Mouse (Mus musculus): Measurements from ENCODE around the gene Hmgcs2. TPM values are rescaled to one million over a fixed set of nuclear protein-coding genes. Genes with fewer than 3 reads are reported as not detected.

Gene Hmgcs2
- polyA plus RNA-seq, 1 experiment from 2014 or later: 26.8 TPM

Other genes with a start within 250 kb of the Hmgcs2 start
- not detected in 2 replicates for gene Adam30, start 119.8 kb upstream of the Hmgcs2 start, polyA plus RNA-seq (2014; fragmentation: Nextera tagmentation; extraction: Ambion mirVana)
- not detected in 2 replicates for gene Reg4, start 58.3 kb upstream of the Hmgcs2 start, polyA plus RNA-seq (2014; fragmentation: Nextera tagmentation; extraction: Ambion mirVana)
- 160 and 173 TPM in 2 replicates for gene Phgdh, start 59.6 kb downstream of the Hmgcs2 start, polyA plus RNA-seq (2014; fragmentation: Nextera tagmentation; extraction: Ambion mirVana)
- 20.6 and 21.5 TPM in 2 replicates for gene Zfp697, start 102.0 kb downstream of the Hmgcs2 start, polyA plus RNA-seq (2014; fragmentation: Nextera tagmentation; extraction: Ambion mirVana)
- gene Gm4450, start 176.7 kb downstream of the Hmgcs2 start, polyA plus RNA-seq (2014; fragmentation: Nextera tagmentation; extraction: Ambion mirVana): 0.12 TPM in 2 replicates
- not detected in 2 replicates for gene Hsd3b4, start 230.1 kb downstream of the Hmgcs2 start, polyA plus RNA-seq (2014; fragmentation: Nextera tagmentation; extraction: Ambion mirVana)

All from hindbrain, embryonic 14.5 days (tissue).